Mouse (Mus musculus) forebrain, embryonic 11.5 days (tissue): ENCODE measurements around the gene Nxt1. TPM values are rescaled to one million over a fixed set of nuclear protein-coding genes. Genes with fewer than 3 reads are reported as not detected.

Source experiments
- ATAC-seq: fragments of 200-750 bp; cut with Nextera tagmentation; replicated peaks from 2 replicates; pipeline ENCODE4 v1.8.0; 2017; ENCODE audit warnings: moderate TSS enrichment; ENCODE audit not compliant: low FRiP score
- DNase-seq: peaks from one replicate; pipeline ENCODE4 v3.0.0-alpha.2; 2017; ENCODE audit warnings: low spot score
- H3K27ac ChIP-seq: fragments of 300-500 bp; sonication (generic); 2 replicates; pipeline ENCODE4 v1.5.1; 2014; ENCODE audit warnings: low read depth, low read length
- H3K27me3 ChIP-seq: fragments of 300-500 bp; sonication (generic); 2 replicates; pipeline ENCODE4 v1.6.1; 2014; ENCODE audit warnings: mild to moderate bottlenecking, low read length, mixed read lengths; ENCODE audit not compliant: control insufficient read depth, insufficient read depth
- H3K36me3 ChIP-seq: fragments of 300-500 bp; sonication (generic); 2 replicates; pipeline ENCODE4 v1.6.1; 2014; ENCODE audit warnings: mild to moderate bottlenecking, low read length, moderate library complexity, mixed read lengths; ENCODE audit not compliant: control insufficient read depth, insufficient read depth
- H3K4me1 ChIP-seq: fragments of 300-500 bp; sonication (generic); replicated peaks from 2 replicates; pipeline ENCODE4 v1.6.1; 2014; ENCODE audit warnings: low read length, mixed read lengths; ENCODE audit not compliant: control insufficient read depth, insufficient read depth
- H3K4me2 ChIP-seq: fragments of 300-500 bp; sonication (generic); 2 replicates; pipeline ENCODE4 v1.6.1; 2014; ENCODE audit warnings: low read depth, mild to moderate bottlenecking, low read length, moderate library complexity, mixed read lengths; ENCODE audit not compliant: severe bottlenecking
- H3K4me3 ChIP-seq: fragments of 300-500 bp; sonication (generic); 2 replicates; pipeline ENCODE4 v1.5.1; 2014; ENCODE audit warnings: low read depth, low read length
- H3K9ac ChIP-seq: fragments of 300-500 bp; sonication (generic); 2 replicates; pipeline ENCODE4 v1.6.1; 2014; ENCODE audit warnings: low read length
- H3K9me3 ChIP-seq: fragments of 300-500 bp; sonication (generic); 2 replicates; pipeline ENCODE4 v1.6.1; 2016; ENCODE audit warnings: low read length, mixed read lengths; ENCODE audit not compliant: control insufficient read depth
- WGBS: fragments of 180-500 bp; shearing (Covaris S2); extraction: QIAGEN DNeasy Blood & Tissue Kit; methylation state at CpG from one replicate; pipeline ENCODE4 v1.1.7; 2014; 5-methylcytosine and 5-hydroxymethylcytosine counted together
- polyA plus RNA-seq: library from polyadenylated mRNA; unstranded; fragments of >200 nt; fragmentation: Nextera tagmentation; extraction: Ambion mirVana; gene quantifications from 2 replicates; pipeline ENCODE4 v1.2.1, GENCODE M21; 2014

Nxt1 gene
- polyA plus RNA-seq, 1 experiment from 2014 or later: 134 TPM

GRCm38 (mm10) chr2:148706409-148707201 lies 34.2 kb downstream of the Nxt1 start:
- no peak for DNase-seq
- peak; percentile 55; the same call in 1 of the 2 replicates for ATAC-seq
- 76% methylated on average over 15 of the region's 15 CpGs for WGBS

GRCm38 (mm10) chr2:148707202-148707530 lies 34.8 kb downstream of the Nxt1 start:
- peak; percentile 54; the same call in 1 of the 2 replicates for ATAC-seq
- Histone ChIP-seq H3K9ac (no peak overlapping the region), H3K36me3 (no peaks in the 10 kb centered on the region; the same call in 1 of the 2 replicates), H3K9me3 (no peaks in the 10 kb centered on the region), H3K4me1 (no peaks in the 10 kb centered on the region), H3K4me3 (no peak overlapping the region), H3K27ac (no peak overlapping the region), H3K27me3 (no peaks in the 10 kb centered on the region), H3K4me2 (no peak overlapping the region)
- DNase-seq: no peak
- 44% methylated on average over 6 of the region's 6 CpGs for WGBS

More at GRCm38 (mm10) chr2:148706409-148707201, 34.2 kb downstream of the Nxt1 start:
- no peak overlapping the region for H3K4me3 ChIP-seq
- no peaks in the 10 kb centered on the region; the same call in 1 of the 2 replicates for H3K36me3 ChIP-seq
- no peak overlapping the region for H3K9ac ChIP-seq
- no peak overlapping the region for H3K27ac ChIP-seq
- no peaks in the 10 kb centered on the region for H3K9me3 ChIP-seq
- no peaks in the 10 kb centered on the region for H3K27me3 ChIP-seq
- H3K4me1 ChIP-seq: no peaks in the 10 kb centered on the region
- no peak overlapping the region for H3K4me2 ChIP-seq

- no peaks in the 10 kb centered on the region for H3K9me3 ChIP-seq
- no peaks in the 10 kb centered on the region for H3K27me3 ChIP-seq
- WGBS: 86% methylated on average over 3 of the region's 3 CpGs
- no peak for ATAC-seq
- DNase-seq: no peak
- H3K4me3 ChIP-seq: no peak overlapping the region
- no peak overlapping the region for H3K27ac ChIP-seq
- no peaks in the 10 kb centered on the region for H3K4me1 ChIP-seq
- H3K4me2 ChIP-seq: no peak overlapping the region
- H3K9ac ChIP-seq: no peak overlapping the region
- no peaks in the 10 kb centered on the region for H3K36me3 ChIP-seq
Observed at GRCm38 (mm10) chr2:148712326-148712725, 39.9 kb downstream of the Nxt1 start.

GRCm38 (mm10) chr2:148717072-148717471 lies 44.7 kb downstream of the Nxt1 start:
- Histone ChIP-seq H3K27ac (no peak overlapping the region), H3K27me3 (no peaks in the 10 kb centered on the region), H3K4me2 (no peak overlapping the region), H3K4me3 (no peak overlapping the region), H3K36me3 (no peaks in the 10 kb centered on the region), H3K9ac (no peak overlapping the region), H3K4me1 (no peaks in the 10 kb centered on the region), H3K9me3 (no peaks in the 10 kb centered on the region)
- DNase-seq: no peak
- ATAC-seq: no peak
- 53% methylated on average over 2 of the region's 2 CpGs for WGBS

- ATAC-seq (no peak), DNase-seq (no peak)
- 78% methylated on average over 2 of the region's 2 CpGs for WGBS
- Histone ChIP-seq H3K4me3 (no peak overlapping the region), H3K27me3 (no peaks in the 10 kb centered on the region), H3K36me3 (no peaks in the 10 kb centered on the region), H3K9ac (no peak overlapping the region), H3K4me1 (no peaks in the 10 kb centered on the region), H3K9me3 (no peaks in the 10 kb centered on the region), H3K4me2 (no peak overlapping the region), H3K27ac (no peak overlapping the region)
Observed at GRCm38 (mm10) chr2:148719271-148719995, 47.0 kb downstream of the Nxt1 start.

Other genes starting within 250 kb of the Nxt1 start
- 5.2 and 5.8 TPM in 2 replicates for gene Cd93, start 229.0 kb upstream of the Nxt1 start, polyA plus RNA-seq
- gene Gzf1, start 8.4 kb downstream of the Nxt1 start, polyA plus RNA-seq: 27.8 and 29.3 TPM in 2 replicates
- gene Napb, start 59.9 kb downstream of the Nxt1 start, polyA plus RNA-seq: 13.9 and 14.3 TPM in 2 replicates
- not detected in 2 replicates for gene Cstl1, start 77.8 kb downstream of the Nxt1 start, polyA plus RNA-seq
- not detected in 2 replicates for gene Cst11, start 98.9 kb downstream of the Nxt1 start, polyA plus RNA-seq
- not detected in 2 replicates for gene 8030411F24Rik, start 109.4 kb downstream of the Nxt1 start, polyA plus RNA-seq
- gene Cst12, start 116.8 kb downstream of the Nxt1 start, polyA plus RNA-seq: not detected in 2 replicates
- not detected in 2 replicates for gene Cst8, start 126.2 kb downstream of the Nxt1 start, polyA plus RNA-seq
- gene Cst13, start 147.5 kb downstream of the Nxt1 start, polyA plus RNA-seq: not detected in 2 replicates
- not detected in 2 replicates for gene Cst9, start 162.5 kb downstream of the Nxt1 start, polyA plus RNA-seq
- gene 9230104L09Rik, start 192.4 kb downstream of the Nxt1 start, polyA plus RNA-seq: not detected in 2 replicates
- 300 and 319 TPM in 2 replicates for gene Cst3, start 203.1 kb downstream of the Nxt1 start, polyA plus RNA-seq